Mouse (Mus musculus) myocyte (in vitro differentiated cells): ENCODE measurements around the gene Adamts13.

Source experiments
- MYOD1 ChIP-seq, 3 experiments: IDR thresholded peaks; one replicate each; pipeline ENCODE4 v1.6.1; 2011; ENCODE audit warnings: control low read depth in 2 of 3, low read depth in 2 of 3, mild to moderate bottlenecking in 2 of 3, moderate library complexity in 1 of 3; ENCODE audit not compliant: insufficient read length in 2 of 3, control insufficient read depth in 1 of 3
- REST ChIP-seq: IDR thresholded peaks from one replicate; pipeline ENCODE4 v1.6.1; 2011; ENCODE audit warnings: mild to moderate bottlenecking, control low read depth, moderate library complexity; ENCODE audit not compliant: insufficient read depth, insufficient read length
- TCF12 ChIP-seq: IDR thresholded peaks from one replicate; pipeline ENCODE4 v1.6.1; 2011; ENCODE audit warnings: mild to moderate bottlenecking, control low read depth; ENCODE audit not compliant: poor library complexity, insufficient read depth, severe bottlenecking
- USF1 ChIP-seq: IDR thresholded peaks from one replicate; pipeline ENCODE4 v1.6.1; 2011; ENCODE audit warnings: low read depth, mild to moderate bottlenecking, control low read depth, moderate library complexity

GRCm38 (mm10) chr2:26936425-26936824 lies 36.8 kb upstream of the Adamts13 start:
- TF ChIP-seq MYOD1 (IDR thresholded peaks at IDR 0.05; ENCODE audit: control insufficient read depth in 1 of 3, insufficient read length in 2 of 3, low read depth in 2 of 3) (no peak), USF1 (no peak), TCF12 (no peak), REST (no peak)
